Mouse (Mus musculus): ENCODE measurements around the gene Hip1r. TPM values are rescaled to one million over a fixed set of nuclear protein-coding genes. Genes with fewer than 3 reads are reported as not detected.

The Hip1r gene
- polyA plus RNA-seq, 1 experiment from 2014 or later: 20.4 TPM

GRCm38 (mm10) chr5:124011927-124012326, 38.5 kb downstream of the Hip1r start:
- Histone ChIP-seq H3K4me2 (replicated peaks) (peak overlapping the region; percentile 32), H3K27ac (peak overlapping the region; percentile 77), H3K9ac (peak overlapping the region; percentile 44), H3K9me3 (replicated peaks) (no peaks in the 10 kb centered on the region), H3K36me3 (peaks cover 35% of the 10 kb centered on the region), H3K27me3 (no peaks in the 10 kb centered on the region), H3K4me1 (peaks cover 68% of the 10 kb centered on the region), H3K4me3 (no peak overlapping the region)
- WGBS: 7% methylated on average over 8 of the region's 8 CpGs
- no peak for ATAC-seq (ENCODE audit: low FRiP score)

GRCm38 (mm10) chr5:124012885-124013284, 39.5 kb downstream of the Hip1r start:
- Histone ChIP-seq H3K9ac (no peak overlapping the region), H3K27ac (peak overlapping the region; percentile 77)

GRCm38 (mm10) chr5:124013747-124014146, 40.3 kb downstream of the Hip1r start:
- Histone ChIP-seq H3K4me1 (peaks cover 86% of the 10 kb centered on the region), H3K36me3 (peaks cover 17% of the 10 kb centered on the region), H3K4me3 (no peak overlapping the region), H3K9ac (no peak overlapping the region), H3K4me2 (replicated peaks) (no peak overlapping the region), H3K9me3 (replicated peaks) (no peaks in the 10 kb centered on the region), H3K27ac (0 out of 2 replicates have a peak overlapping the region, but pooled peaks have one; percentile 48), H3K27me3 (no peaks in the 10 kb centered on the region)
- WGBS: 79% methylated on average over 16 of the region's 16 CpGs
- ATAC-seq (ENCODE audit: low FRiP score): no peak

More at GRCm38 (mm10) chr5:124012885-124013284, 39.5 kb downstream of the Hip1r start:
- 90% methylated on average over 10 of the region's 10 CpGs for WGBS
- ATAC-seq (ENCODE audit: low FRiP score): no peak
- H3K4me1 ChIP-seq: peaks cover 77% of the 10 kb centered on the region
- H3K4me3 ChIP-seq: no peak overlapping the region
- H3K4me2 ChIP-seq (replicated peaks): no peak overlapping the region
- H3K36me3 ChIP-seq: peaks cover 26% of the 10 kb centered on the region
- H3K27me3 ChIP-seq: no peaks in the 10 kb centered on the region
- no peaks in the 10 kb centered on the region for H3K9me3 ChIP-seq (replicated peaks)

- WGBS: 80% methylated on average over 3 of the region's 3 CpGs
- no peak overlapping the region for H3K4me3 ChIP-seq
- peaks cover 13% of the 10 kb centered on the region for H3K36me3 ChIP-seq
- peak overlapping the region; percentile 48; the same call in 1 of the 2 replicates for H3K27ac ChIP-seq
- H3K9ac ChIP-seq: no peak overlapping the region
- ATAC-seq (ENCODE audit: low FRiP score): no peak
- peaks cover 90% of the 10 kb centered on the region for H3K4me1 ChIP-seq
- H3K27me3 ChIP-seq: no peaks in the 10 kb centered on the region
- H3K9me3 ChIP-seq (replicated peaks): no peaks in the 10 kb centered on the region
- H3K4me2 ChIP-seq (replicated peaks): no peak overlapping the region
Observed at GRCm38 (mm10) chr5:124014180-124014579, 40.8 kb downstream of the Hip1r start.

GRCm38 (mm10) chr5:124014791-124015251, 41.4 kb downstream of the Hip1r start:
- H3K27me3 ChIP-seq: no peaks in the 10 kb centered on the region
- 0 out of 2 replicates have a peak overlapping the region, but pooled peaks have one; percentile 17 for H3K4me2 ChIP-seq (replicated peaks)
- 10% methylated on average over 11 of the region's 11 CpGs for WGBS
- 0 out of 2 replicates have a peak overlapping the region, but pooled peaks have one; percentile 2 for H3K9ac ChIP-seq
- no peak overlapping the region for H3K4me3 ChIP-seq
- peak overlapping the region; percentile 57; the same call in 1 of the 2 replicates for H3K27ac ChIP-seq
- H3K4me1 ChIP-seq: peaks cover 97% of the 10 kb centered on the region
- no peaks in the 10 kb centered on the region for H3K9me3 ChIP-seq (replicated peaks)
- H3K36me3 ChIP-seq: peaks cover 6% of the 10 kb centered on the region
- no peak for ATAC-seq (ENCODE audit: low FRiP score)

- 66% methylated on average over 2 of the region's 2 CpGs for WGBS
- H3K36me3 ChIP-seq: no peaks in the 10 kb centered on the region
- H3K9me3 ChIP-seq (replicated peaks): no peaks in the 10 kb centered on the region
- no peak for ATAC-seq (ENCODE audit: low FRiP score)
- no peak overlapping the region for H3K4me3 ChIP-seq
- H3K4me1 ChIP-seq: peaks cover 95% of the 10 kb centered on the region
- no peaks in the 10 kb centered on the region for H3K27me3 ChIP-seq
- no peak overlapping the region for H3K27ac ChIP-seq
- no peak overlapping the region for H3K4me2 ChIP-seq (replicated peaks)
- no peak overlapping the region for H3K9ac ChIP-seq
Observed at GRCm38 (mm10) chr5:124015727-124016126, 42.3 kb downstream of the Hip1r start.

- Histone ChIP-seq H3K27me3 (no peaks in the 10 kb centered on the region), H3K9me3 (replicated peaks) (no peaks in the 10 kb centered on the region), H3K36me3 (peaks cover 4% of the 10 kb centered on the region; the same call in 1 of the 2 replicates), H3K27ac (no peak overlapping the region), H3K4me2 (replicated peaks) (no peak overlapping the region), H3K9ac (no peak overlapping the region), H3K4me1 (peaks cover 92% of the 10 kb centered on the region), H3K4me3 (no peak overlapping the region)
- ATAC-seq (ENCODE audit: low FRiP score): no peak
- 85% methylated on average over 7 of the region's 7 CpGs for WGBS
Observed at GRCm38 (mm10) chr5:124016291-124016821, 42.9 kb downstream of the Hip1r start.

- Histone ChIP-seq H3K4me1 (peaks cover 76% of the 10 kb centered on the region), H3K9me3 (replicated peaks) (no peaks in the 10 kb centered on the region), H3K4me2 (replicated peaks) (no peak overlapping the region), H3K4me3 (no peak overlapping the region), H3K27me3 (no peaks in the 10 kb centered on the region), H3K36me3 (peaks cover 9% of the 10 kb centered on the region; the same call in 1 of the 2 replicates), H3K27ac (no peak overlapping the region), H3K9ac (no peak overlapping the region)
- ATAC-seq (ENCODE audit: low FRiP score): no peak
- 80% methylated on average over 9 of the region's 9 CpGs for WGBS
Observed at GRCm38 (mm10) chr5:124017941-124018340, 44.5 kb downstream of the Hip1r start.

- H3K9ac ChIP-seq: no peak overlapping the region
- no peaks in the 10 kb centered on the region for H3K9me3 ChIP-seq (replicated peaks)
- H3K4me1 ChIP-seq: peaks cover 74% of the 10 kb centered on the region
- H3K27me3 ChIP-seq: no peaks in the 10 kb centered on the region
- no peak overlapping the region for H3K4me3 ChIP-seq
- 84% methylated on average over 9 of the region's 9 CpGs for WGBS
- no peak overlapping the region for H3K4me2 ChIP-seq (replicated peaks)
- peaks cover 9% of the 10 kb centered on the region; the same call in 1 of the 2 replicates for H3K36me3 ChIP-seq
- no peak overlapping the region for H3K27ac ChIP-seq
- no peak for ATAC-seq (ENCODE audit: low FRiP score)
Observed at GRCm38 (mm10) chr5:124018651-124019050, 45.2 kb downstream of the Hip1r start.

GRCm38 (mm10) chr5:124019348-124020216, 46.2 kb downstream of the Hip1r start:
- Histone ChIP-seq H3K4me3 (no peak overlapping the region), H3K9me3 (replicated peaks) (no peaks in the 10 kb centered on the region), H3K36me3 (peaks cover 9% of the 10 kb centered on the region; the same call in 1 of the 2 replicates), H3K27ac (peak overlapping the region; percentile 7; the same call in 1 of the 2 replicates), H3K9ac (no peak overlapping the region), H3K4me2 (replicated peaks) (no peak overlapping the region), H3K27me3 (no peaks in the 10 kb centered on the region), H3K4me1 (peaks cover 74% of the 10 kb centered on the region)
- WGBS: 69% methylated on average over 12 of the region's 12 CpGs
- ATAC-seq (ENCODE audit: low FRiP score): no peak

- Histone ChIP-seq H3K4me2 (replicated peaks) (no peak overlapping the region), H3K27ac (no peak overlapping the region), H3K27me3 (no peaks in the 10 kb centered on the region), H3K36me3 (peaks cover 9% of the 10 kb centered on the region; the same call in 1 of the 2 replicates), H3K9me3 (replicated peaks) (no peaks in the 10 kb centered on the region), H3K4me1 (peaks cover 76% of the 10 kb centered on the region), H3K9ac (no peak overlapping the region), H3K4me3 (no peak overlapping the region)
- ATAC-seq (ENCODE audit: low FRiP score): no peak
- 93% methylated on average over 11 of the region's 11 CpGs for WGBS
Observed at GRCm38 (mm10) chr5:124021148-124021547, 47.7 kb downstream of the Hip1r start.

GRCm38 (mm10) chr5:124021701-124022100, 48.3 kb downstream of the Hip1r start:
- Histone ChIP-seq H3K4me3 (no peak overlapping the region), H3K4me1 (peaks cover 76% of the 10 kb centered on the region), H3K4me2 (replicated peaks) (no peak overlapping the region), H3K9ac (no peak overlapping the region), H3K27ac (no peak overlapping the region), H3K27me3 (no peaks in the 10 kb centered on the region), H3K36me3 (peaks cover 9% of the 10 kb centered on the region; the same call in 1 of the 2 replicates), H3K9me3 (replicated peaks) (no peaks in the 10 kb centered on the region)
- WGBS: 81% methylated on average over 11 of the region's 11 CpGs
- no peak for ATAC-seq (ENCODE audit: low FRiP score)
